Mouse (Mus musculus) retina, postnatal 7 days (tissue): Measurements from ENCODE around the gene Rabepk.
"Not testable (repeated sequence)": the region's sequence is repeated elsewhere in the genome, so short reads cannot be mapped to it uniquely, and the experiment has no call there.

Experiments used
- DNase-seq: peaks from one replicate; pipeline ENCODE4 v3.0.0-alpha.2; 2012; ENCODE audit warnings: low read depth, low spot score

Rabepk gene

DNA sequence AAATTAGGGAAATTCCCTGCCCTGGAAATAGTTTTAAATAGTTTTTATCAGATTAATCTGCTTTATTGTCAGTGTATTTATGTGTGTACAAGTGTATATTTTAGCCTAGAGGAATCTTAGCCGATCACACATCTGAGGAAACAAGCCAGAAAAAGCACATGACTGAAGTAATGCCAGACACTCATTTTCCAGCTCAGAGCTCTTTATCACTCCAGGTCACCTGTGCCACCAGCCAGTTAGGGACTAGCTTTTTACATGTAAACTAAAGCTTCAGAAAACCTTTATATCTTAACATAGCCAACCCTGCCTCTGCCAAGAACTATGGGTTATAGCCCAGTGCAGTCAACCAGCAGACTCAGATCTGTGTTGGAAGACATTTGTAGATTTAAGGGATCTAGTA lies 5.1 kb upstream of the Rabepk start:
- no peak for DNase-seq

DNA sequence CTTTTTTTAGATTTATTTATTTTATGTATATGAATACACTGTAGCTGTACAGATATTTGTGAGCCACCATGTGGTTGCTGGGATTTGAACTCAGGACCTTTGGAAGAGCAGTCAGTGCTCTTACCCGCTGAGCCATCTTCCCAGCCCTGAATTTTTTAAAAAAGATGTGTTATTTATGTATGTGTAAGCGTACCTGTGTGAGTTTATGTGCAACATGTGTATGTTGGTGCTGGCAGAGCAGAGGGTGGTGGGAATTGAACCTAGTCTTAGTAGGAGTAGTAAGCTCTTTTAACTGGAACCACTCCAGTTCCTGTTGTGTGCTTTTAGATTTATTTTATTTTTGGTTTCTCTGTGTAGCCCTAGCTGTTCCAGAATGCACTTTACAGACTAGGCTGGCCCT lies 4.5 kb upstream of the Rabepk start:
- no peak for DNase-seq

DNA sequence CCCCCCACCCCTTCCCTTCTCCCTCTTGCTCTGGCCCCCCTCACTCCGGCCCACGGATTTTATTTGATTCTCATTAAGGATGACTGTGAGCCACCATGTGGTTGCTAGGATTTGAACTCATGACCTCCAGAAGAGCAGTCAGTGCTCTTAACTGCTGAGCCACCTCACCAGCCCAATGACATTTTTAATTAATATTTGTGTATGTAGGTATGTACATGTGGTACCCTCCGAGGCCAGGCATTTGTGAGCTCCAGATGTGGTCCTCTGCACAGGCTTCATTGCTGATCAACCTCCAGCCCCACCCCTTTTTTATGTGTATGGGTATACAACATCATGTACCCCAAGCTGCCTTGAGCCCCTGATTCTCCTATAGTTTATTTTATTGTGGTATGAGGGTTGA lies 4.0 kb upstream of the Rabepk start:
- DNase-seq = no peak

DNA sequence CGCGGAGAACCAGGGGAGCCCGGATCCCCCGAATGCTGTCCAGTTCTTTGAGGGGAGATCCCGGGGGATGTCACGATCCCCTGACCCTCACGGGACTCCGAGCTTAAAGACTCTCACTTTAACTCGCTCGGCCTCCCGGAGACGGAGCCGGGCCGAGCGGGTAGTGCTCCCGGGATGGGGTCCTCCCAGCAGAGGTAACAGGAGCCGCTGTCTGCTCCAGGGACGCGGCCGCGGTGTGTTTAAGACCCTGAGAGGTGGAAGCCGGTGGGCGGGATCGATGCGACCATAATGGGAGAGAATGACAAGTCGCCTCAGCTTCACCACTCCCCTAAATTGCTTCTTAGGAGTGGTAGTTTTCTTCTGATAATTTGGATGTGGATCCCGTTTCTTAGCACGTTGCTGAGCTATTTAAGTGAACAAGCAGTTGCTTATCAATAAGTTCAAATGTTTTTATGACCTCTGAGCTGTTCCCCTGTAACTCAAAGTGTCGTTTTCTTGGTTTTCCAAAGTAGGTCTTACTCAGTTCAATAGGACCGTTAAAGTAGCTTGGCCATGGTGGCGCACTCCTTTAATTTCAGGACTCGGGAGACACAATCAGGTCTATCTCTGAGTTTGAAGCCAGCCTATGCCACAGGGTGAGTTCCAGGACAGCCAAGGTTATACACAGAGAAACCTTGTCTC lies 3.0 kb upstream of the Rabepk start:
- DNase-seq = not testable (repeated sequence)

DNA sequence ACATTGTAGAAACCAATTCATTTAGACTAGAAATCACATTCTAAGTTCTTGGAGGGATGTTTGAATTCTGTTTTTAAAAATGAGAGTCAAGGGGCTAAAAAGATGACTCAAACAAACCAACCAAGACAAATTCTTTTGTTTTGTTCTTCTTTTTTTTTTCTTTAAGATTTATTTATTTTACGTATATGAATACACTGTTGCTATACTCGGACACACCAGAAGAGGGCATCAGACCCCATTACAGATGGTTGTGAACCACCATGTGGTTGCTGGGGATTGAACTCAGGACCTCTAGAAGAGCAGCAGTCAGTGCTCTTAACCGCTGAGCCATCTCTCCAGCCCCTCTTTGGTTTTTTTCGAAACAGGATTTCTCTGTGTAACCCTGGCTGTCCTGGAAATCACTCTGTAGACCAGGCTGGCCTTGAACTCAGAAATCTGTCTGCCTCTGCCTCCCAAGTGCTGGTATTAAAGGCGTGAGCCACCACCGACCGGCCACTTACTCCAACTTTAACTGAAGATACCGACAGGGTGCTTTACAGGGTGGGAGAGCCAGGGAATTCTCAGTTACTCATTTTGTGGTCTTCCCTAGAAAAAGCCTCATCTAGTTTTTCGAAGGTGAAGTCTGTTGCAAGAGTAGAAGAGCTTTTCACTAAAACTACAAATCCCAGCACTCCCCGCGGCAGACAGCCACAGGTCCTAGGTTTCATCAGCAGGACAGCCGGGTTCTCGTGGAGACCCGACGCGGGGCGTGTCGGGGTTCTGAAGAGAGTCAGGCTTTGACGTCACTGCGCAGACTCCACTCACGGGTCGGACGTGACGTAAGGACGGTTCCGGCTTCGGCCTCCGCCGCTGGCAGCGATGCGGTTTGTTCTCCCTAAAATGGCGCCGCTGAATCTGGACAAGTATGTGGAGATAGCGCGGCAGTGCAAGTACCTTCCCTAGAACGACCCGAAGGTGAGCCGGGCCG lies 2.1 kb upstream of the Rabepk start:
- peak; percentile 97 for DNase-seq

DNA sequence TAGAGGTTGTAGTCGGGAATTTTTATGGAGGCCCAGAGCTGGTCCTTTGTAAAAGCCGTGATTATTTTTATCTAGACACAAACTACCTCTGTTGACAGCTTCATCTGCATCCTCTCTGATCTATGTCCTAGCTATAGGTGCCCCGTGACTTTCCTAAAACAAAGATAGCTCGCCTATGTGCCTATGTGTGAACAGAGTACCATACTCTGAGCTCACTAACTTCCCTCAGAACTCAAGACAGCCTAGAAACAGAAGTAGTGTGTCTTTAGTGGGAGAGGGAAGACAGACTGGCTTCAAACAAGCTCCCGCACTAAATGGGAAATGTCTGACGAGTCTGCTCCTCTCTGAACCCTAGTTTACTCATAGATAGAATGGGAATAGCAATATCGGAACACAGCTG lies 659 bp upstream of the Rabepk start:
- DNase-seq = no peak

DNA sequence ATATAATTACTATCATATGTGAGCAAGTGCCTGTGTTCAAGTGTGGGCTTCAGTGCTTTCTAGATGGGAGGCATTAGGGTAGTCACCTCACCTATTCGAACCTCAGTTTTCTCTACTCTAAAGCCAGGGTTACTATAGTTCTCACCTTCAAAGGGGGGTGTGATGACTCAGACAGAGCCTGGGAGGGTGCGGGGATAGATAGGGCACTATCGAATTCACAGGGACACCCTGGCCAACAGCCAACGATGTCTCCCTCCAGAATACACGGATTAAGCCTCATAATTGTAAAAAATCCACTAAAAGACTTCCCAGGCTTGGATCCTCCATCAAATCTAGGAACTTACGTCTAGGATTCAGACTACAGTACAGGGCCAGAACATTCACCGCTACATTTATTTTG lies 4.3 kb downstream of the Rabepk start:
- DNase-seq = no peak

DNA sequence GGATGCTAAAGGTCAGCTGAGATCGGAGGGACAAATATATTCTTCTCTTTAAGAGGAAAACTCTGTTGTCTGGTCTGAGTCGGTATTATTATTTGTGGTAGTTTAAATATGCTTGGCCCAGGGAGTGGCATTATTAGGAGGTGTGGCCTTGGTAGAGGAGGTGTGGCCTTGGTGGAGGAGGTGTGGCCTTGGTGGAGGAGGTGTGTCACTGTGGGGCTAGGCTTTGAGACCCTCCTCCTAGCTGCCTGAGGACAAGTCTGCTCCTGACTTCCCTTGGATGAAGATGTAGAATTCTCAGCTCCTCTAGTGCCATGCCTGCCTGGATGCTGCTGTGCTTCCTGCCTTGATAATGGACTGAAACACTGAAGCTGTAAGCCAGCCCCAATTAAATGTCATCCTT lies 5.2 kb downstream of the Rabepk start:
- no peak for DNase-seq

DNA sequence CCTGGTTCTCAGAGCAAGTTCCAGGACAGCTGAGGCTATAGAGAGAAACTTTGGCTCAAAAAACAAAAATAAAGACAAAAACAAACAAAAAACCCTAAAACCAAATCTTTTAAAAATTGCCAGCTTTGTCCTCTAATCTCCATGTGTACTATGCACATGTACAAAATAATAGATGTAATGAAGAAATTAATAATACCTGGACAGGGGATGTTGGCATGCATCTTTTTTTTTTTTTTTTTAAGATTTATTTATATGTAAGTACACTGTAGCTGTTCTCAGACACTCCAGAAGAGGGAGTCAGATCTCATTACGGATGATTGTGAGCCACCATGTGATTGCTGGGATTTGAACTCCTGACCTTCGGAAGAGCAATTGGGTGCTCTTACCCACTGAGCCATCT lies 7.2 kb downstream of the Rabepk start:
- DNase-seq = not testable (repeated sequence)

DNA sequence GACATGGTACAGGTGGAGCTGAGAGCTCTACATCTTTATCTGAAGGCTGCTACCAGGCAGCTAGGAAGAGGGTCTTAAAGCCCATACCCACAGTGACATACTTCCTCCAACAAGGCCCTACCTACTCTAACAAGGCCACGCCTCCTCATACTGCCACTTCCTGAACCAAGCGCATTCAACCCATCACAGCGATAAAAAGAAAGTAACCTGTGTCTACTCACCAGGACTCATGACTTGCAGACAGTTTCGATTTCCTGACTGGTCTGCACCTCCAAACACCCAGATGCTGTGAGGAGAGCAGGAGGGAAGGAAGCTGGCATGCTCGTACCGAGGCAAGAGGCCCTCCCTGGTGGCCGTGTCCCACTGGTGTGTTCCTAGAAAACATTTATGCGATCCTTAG lies 9.4 kb downstream of the Rabepk start:
- no peak for DNase-seq

DNA sequence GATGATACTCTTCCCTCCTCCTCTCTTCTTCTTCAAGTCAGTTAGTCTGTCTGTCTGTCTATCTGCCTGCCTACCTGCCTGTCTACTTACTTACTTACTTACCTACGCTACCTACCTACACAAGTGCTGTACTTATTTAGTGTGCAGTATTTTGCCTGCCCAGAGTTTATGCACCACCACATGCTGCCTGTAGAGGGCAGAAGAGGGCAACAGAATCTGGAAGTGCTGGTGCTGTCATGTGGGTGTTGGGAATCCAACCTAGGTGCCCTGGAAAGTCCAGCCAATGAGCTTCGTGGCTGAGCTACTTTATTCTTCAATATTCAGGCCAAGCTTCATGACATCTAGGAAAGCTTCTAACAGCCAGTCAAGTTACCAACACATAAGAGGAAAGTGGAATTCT lies 15.6 kb downstream of the Rabepk start:
- peak; percentile 33 for DNase-seq

DNA sequence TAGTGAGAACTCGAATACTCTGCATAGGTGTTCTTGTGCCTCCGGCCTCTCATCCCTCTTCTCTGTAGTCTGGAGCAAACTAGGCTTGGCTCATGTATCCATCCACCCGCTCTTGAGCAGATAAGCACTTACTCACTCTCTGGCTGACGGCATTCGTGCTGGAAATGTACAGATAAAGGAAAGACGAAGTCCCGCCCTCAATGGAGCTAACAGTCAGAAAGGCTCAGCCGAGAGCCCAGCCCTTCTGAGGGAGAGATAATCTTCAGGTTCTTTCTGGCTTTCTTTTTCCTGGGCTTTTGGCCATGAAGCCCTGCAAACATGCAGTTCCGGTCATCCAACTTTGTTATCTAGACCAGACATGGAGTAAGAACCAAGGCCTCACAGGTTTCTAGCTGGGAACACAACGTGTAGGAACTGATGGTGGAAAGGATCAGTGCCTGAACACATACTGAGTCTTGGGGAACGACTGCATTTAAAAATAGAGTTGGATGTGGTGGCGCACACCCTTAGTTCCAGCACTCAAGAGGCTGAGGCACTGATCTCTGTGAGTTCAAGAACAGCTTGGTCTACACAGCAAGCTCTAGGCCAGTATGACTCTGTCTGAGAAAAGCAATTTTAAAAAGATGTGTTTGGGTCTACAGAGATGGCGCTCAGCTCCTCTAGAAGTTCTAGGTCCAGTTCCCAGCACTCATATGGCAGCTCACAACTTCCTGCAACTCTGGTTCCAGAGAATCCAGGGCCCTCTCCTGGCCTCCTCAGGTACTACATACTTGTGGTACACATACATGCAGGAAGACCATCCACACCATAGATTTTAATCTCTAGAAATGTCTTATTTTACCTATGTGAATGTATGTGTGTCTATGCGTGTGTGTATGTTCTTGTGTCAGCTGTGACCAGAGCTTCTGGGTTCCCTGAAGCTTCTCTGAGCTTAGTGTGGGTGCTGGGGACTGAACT lies 16.4 kb downstream of the Rabepk start:
- DNase-seq = no peak

DNA sequence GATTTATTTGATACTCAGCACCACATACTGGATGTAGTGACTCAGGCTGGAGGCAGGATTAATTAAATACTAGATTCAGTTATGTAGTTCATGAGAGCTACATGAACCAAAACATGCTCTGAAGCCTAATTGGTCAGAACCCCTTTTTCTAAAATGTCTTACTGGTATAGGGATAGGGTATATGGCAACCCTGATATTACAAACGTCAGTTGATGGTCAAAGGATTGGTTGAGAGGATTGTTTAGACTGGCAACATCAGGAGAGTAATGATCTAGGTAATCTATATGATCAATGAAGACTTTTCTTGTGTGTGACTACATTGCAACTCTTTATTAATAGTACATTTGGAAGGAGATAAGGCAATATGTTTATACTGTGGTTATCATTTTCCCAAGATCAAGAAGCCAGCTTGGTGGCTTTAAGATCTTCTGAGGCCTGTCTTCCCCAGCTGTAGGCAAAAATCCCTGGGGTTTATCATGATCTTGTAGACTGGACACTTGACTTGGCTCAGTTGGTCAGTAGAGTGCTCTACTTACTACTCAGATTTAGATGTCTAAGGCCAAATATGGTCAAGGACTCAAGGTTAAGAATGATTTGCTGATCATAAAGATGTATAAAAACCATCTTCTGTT lies 22.4 kb downstream of the Rabepk start:
- no peak for DNase-seq

DNA sequence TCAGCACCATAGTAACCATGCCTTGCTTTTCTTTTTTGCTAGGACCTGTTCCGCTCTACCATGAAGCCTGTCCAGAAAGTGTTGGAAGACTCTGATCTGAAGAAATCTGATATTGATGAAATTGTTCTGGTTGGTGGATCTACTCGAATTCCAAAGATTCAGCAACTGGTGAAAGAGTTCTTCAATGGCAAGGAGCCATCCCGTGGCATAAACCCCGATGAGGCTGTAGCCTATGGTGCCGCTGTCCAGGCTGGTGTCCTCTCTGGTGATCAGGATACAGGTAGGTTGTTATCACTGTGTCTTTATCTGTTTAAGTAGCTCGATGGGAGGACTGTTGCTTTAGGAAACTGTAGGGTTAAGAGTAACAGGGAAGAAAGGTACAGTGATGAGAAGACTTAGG lies 25.2 kb downstream of the Rabepk start:
- no peak for DNase-seq

DNA sequence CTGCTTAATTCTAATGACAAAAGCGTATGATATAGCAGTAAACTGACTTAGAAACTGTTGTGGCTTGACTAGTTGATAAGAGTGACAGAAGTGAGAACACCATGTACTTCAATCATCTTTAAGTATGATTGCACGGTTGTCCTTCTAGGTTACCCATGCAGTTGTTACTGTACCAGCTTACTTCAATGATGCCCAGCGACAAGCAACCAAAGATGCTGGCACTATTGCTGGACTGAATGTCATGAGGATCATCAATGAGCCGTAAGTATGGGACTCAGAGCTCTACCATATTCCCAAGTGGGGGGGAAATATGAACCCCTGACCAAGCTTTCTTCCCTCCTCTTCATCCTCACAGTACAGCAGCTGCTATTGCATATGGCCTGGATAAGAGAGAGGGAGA lies 26.0 kb downstream of the Rabepk start:
- DNase-seq = no peak

DNA sequence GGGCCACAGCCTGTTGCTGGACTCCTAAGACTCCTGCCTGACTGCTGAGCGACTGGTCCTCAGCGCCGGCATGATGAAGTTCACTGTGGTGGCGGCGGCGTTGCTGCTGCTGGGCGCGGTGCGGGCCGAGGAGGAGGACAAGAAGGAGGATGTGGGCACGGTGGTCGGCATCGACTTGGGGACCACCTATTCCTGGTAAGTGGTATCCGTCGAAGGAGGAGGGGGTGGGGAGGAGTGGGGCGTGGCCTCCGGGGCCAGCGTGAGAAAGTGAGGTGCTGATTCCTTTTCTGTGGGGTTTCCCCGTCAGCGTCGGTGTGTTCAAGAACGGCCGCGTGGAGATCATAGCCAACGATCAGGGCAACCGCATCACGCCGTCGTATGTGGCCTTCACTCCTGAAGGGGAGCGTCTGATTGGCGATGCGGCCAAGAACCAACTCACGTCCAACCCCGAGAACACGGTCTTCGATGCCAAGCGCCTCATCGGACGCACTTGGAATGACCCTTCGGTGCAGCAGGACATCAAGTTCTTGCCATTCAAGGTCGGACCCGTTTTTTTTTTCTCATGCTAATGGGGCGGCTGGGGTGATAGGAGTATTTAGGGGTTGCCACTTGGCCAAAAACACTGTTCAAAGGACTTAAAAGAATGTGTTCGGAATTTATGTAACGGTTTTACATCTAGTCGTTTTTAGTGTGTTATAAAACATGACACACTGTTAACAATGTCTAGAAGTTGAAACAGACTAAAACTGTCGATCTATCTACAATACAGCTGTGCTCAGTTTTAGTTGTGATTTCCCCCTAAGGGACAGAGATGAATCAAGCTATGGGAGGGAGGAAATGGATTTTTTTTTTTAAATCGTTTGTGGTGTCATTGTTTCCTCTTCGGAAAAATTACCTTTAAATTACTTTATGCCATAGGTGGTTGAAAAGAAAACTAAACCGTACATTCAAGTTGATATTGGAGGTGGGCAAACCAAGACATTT lies 27.2 kb downstream of the Rabepk start:
- no peak for DNase-seq

DNA sequence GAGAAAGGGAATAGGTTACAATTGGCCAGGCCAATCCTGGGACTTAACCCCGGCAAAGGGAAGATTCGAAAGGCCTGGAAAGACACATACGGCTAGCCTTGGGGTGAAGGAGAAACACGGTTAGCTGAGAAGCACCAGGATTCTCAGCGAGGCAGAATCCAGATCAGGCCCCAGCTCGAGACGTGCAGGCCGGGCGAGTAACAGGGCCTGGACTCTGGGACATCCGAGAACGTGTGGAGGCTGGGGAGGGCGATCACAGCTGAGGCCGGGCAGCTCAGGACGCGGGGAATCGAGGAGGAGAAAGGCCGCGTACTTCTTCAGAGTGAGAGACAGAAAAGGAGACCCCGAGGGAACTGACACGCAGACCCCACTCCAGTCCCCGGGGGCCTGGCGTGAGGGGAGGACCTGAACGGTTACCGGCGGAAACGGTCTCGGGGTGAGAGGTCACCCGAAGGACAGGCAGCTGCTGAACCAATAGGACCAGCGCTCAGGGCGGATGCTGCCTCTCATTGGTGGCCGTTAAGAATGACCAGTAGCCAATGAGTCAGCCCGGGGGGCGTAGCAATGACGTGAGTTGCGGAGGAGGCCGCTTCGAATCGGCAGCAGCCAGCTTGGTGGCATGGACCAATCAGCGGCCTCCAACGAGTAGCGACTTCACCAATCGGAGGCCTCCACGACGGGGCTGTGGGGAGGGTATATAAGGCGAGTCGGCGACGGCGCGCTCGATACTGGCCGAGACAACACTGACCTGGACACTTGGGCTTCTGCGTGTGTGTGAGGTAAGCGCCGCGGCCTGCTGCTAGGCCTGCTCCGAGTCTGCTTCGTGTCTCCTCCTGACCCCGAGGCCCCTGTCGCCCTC lies 28.1 kb downstream of the Rabepk start, which contains the start of gene Hspa5:
Gene Hspa5 (plus strand): TSS at position 603 of the 859 bp plus-strand sequence.
- DNase-seq = peak; percentile 98

DNA sequence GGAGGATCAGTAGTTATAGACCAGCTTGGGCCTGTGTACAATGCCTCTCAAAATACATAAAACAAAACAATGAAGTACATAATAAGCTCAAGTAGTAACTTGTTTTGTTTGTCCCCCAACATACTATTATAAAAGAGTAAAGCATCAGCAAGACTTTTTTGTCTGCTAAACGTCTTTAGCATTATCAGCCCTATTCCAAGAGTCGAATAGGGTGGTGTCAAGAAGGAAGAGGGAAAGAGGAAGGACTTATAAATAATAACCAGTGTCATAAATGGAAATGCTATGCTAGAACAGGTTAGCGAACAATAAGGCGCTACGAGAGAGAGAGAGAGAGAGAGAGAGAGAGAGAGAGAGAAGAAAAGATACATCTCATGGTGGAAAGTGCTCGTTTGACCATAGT lies 28.8 kb downstream of the Rabepk start:
- no peak for DNase-seq

DNA sequence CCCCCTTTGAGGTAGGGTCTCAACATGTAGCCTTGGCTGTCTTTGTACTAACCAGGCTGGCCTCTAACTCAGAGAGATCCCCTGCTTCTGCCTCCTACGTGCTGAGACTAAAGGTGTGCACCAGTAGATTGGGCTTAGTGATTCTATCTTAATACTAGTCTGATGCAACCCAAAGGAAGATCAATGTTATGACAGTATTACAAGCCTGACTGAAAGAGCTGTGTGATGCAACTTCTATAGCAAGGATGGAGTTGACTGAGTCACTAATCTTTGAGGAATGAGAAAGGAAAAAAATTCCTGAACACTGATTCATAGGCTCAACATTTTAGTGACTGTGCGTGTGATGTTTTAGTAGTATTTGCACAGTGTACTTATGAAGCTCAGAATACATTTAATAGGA lies 29.7 kb downstream of the Rabepk start:
- DNase-seq = no peak
